Mouse (Mus musculus) lung, postnatal 0 days (tissue): ENCODE data around the gene Col4a1. TPM values are rescaled to one million over a fixed set of nuclear protein-coding genes. Genes with fewer than 3 reads are reported as not detected.
A peak's percentile ranks its signal among the peaks of the same experiment; 100 is the strongest.

ENCODE experiments used
- ATAC-seq: fragments of 200-750 bp; cut with Nextera tagmentation; 2 replicates; pipeline ENCODE4 v1.8.0; 2017; ENCODE audit warnings: moderate library complexity
- DNase-seq: peaks from one replicate; pipeline ENCODE4 v3.0.0-alpha.2; 2016; ENCODE audit warnings: low spot score
- H3K27ac ChIP-seq: fragments of 300-500 bp; sonication (generic); 2 replicates; pipeline ENCODE4 v1.5.1; 2014; ENCODE audit warnings: antibody characterized with exemption, mild to moderate bottlenecking, low read length, mixed read lengths
- H3K27me3 ChIP-seq: fragments of 300-500 bp; sonication (generic); replicated peaks from 2 replicates; pipeline ENCODE4 v1.6.1; 2014; ENCODE audit warnings: low read length, mixed read lengths; ENCODE audit not compliant: insufficient read depth
- H3K36me3 ChIP-seq: fragments of 300-500 bp; sonication (generic); 2 replicates; pipeline ENCODE4 v1.6.1; 2014; ENCODE audit warnings: low read length, mixed read lengths; ENCODE audit not compliant: insufficient read depth
- H3K4me1 ChIP-seq: fragments of 300-500 bp; sonication (generic); 2 replicates; pipeline ENCODE4 v1.6.1; 2014; ENCODE audit warnings: antibody characterized with exemption, low read depth, low read length, mixed read lengths; ENCODE audit not compliant: insufficient read depth
- H3K4me2 ChIP-seq: fragments of 300-500 bp; sonication (generic); replicated peaks from 2 replicates; pipeline ENCODE4 v1.6.1; 2014; ENCODE audit warnings: low read depth, mild to moderate bottlenecking, low read length, moderate library complexity, mixed read lengths
- H3K4me3 ChIP-seq: fragments of 300-500 bp; sonication (generic); 2 replicates; pipeline ENCODE4 v1.5.1; 2014; ENCODE audit warnings: low read depth, low read length
- H3K9ac ChIP-seq: fragments of 300-500 bp; sonication (generic); replicated peaks from 2 replicates; pipeline ENCODE4 v1.6.1; 2014; ENCODE audit warnings: low read depth, mild to moderate bottlenecking
- H3K9me3 ChIP-seq: fragments of 300-500 bp; sonication (generic); 2 replicates; pipeline ENCODE4 v1.6.1; 2016; ENCODE audit warnings: low read length, mixed read lengths
- CTCF ChIP-seq: IDR thresholded peaks from 2 replicates; pipeline ENCODE4 v1.5.1; 2016; ENCODE audit warnings: antibody characterized with exemption, mild to moderate bottlenecking
- EP300 ChIP-seq: IDR thresholded peaks from 2 replicates; pipeline ENCODE4 v1.6.1; 2016; ENCODE audit warnings: antibody characterized with exemption, mild to moderate bottlenecking, control low read depth
- WGBS: fragments of 180-500 bp; shearing (Covaris S2); extraction: QIAGEN DNeasy Blood & Tissue Kit; methylation state at CpG from one replicate; pipeline ENCODE4 v1.1.7; 2014; 5-methylcytosine and 5-hydroxymethylcytosine counted together
- polyA plus RNA-seq: library from polyadenylated mRNA; unstranded; fragments of >200 nt; fragmentation: Nextera tagmentation; extraction: Ambion mirVana; gene quantifications from 2 replicates; pipeline ENCODE4 v1.2.1, GENCODE M21; 2015

Gene Col4a1
- polyA plus RNA-seq, 1 experiment from 2014 or later, result 376 TPM

GRCm38 (mm10) chr8:11309226-11309625 is 3.4 kb downstream of the Col4a1 start:
- no peak for ATAC-seq
- Histone ChIP-seq H3K27me3 (no peaks in the 10 kb centered on the region), H3K27ac (peak overlapping the region; percentile 97), H3K9me3 (no peaks in the 10 kb centered on the region), H3K4me2 (peak overlapping the region; percentile 87), H3K36me3 (no peaks in the 10 kb centered on the region), H3K4me1 (peaks cover 20% of the 10 kb centered on the region; the same call in 1 of the 2 replicates), H3K4me3 (0 out of 2 replicates have a peak overlapping the region, but pooled peaks have one; percentile 90), H3K9ac (no peak overlapping the region)
- DNase-seq, result no peak
- TF ChIP-seq EP300, result no peak
- TF ChIP-seq CTCF, result no peak
- 27% methylated on average over 5 of the region's 5 CpGs for WGBS

GRCm38 (mm10) chr8:11308570-11308998 is 4.0 kb downstream of the Col4a1 start:
- Histone ChIP-seq H3K9ac (no peak overlapping the region), H3K9me3 (no peaks in the 10 kb centered on the region), H3K4me3 (no peak overlapping the region), H3K4me1 (peaks cover 20% of the 10 kb centered on the region; the same call in 1 of the 2 replicates), H3K4me2 (no peak overlapping the region), H3K27ac (peak overlapping the region; percentile 97; the same call in 1 of the 2 replicates), H3K36me3 (no peaks in the 10 kb centered on the region), H3K27me3 (no peaks in the 10 kb centered on the region)
- 46% methylated on average over 7 of the region's 7 CpGs for WGBS
- TF ChIP-seq CTCF (no peak), EP300 (no peak)
- peak; percentile 27 for ATAC-seq
- peak; percentile 63 for DNase-seq

GRCm38 (mm10) chr8:11307451-11307850 is 5.2 kb downstream of the Col4a1 start:
- Histone ChIP-seq H3K9ac (no peak overlapping the region), H3K27ac (0 out of 2 replicates have a peak overlapping the region, but pooled peaks have one; percentile 3), H3K36me3 (no peaks in the 10 kb centered on the region), H3K4me3 (no peak overlapping the region), H3K9me3 (no peaks in the 10 kb centered on the region), H3K4me2 (no peak overlapping the region), H3K4me1 (peaks cover 20% of the 10 kb centered on the region; the same call in 1 of the 2 replicates), H3K27me3 (no peaks in the 10 kb centered on the region)
- TF ChIP-seq CTCF (no peak), EP300 (no peak)
- ATAC-seq (no peak), DNase-seq (no peak)
- 70% methylated on average over 7 of the region's 7 CpGs for WGBS

GRCm38 (mm10) chr8:11305539-11305938 is 7.1 kb downstream of the Col4a1 start:
- H3K36me3 ChIP-seq, result no peaks in the 10 kb centered on the region
- no peak overlapping the region for H3K4me2 ChIP-seq
- H3K4me3 ChIP-seq, result no peak overlapping the region
- no peak overlapping the region for H3K9ac ChIP-seq
- no peak for DNase-seq
- no peak overlapping the region for H3K27ac ChIP-seq
- 60% methylated on average over 1 of the region's 1 CpGs for WGBS
- H3K27me3 ChIP-seq, result no peaks in the 10 kb centered on the region
- no peak for ATAC-seq
- no peaks in the 10 kb centered on the region for H3K9me3 ChIP-seq
- peaks cover 18% of the 10 kb centered on the region; the same call in 1 of the 2 replicates for H3K4me1 ChIP-seq
- TF ChIP-seq CTCF (no peak), EP300 (no peak)

- ATAC-seq, result no peak
- H3K9me3 ChIP-seq, result no peaks in the 10 kb centered on the region
- no peak overlapping the region for H3K27ac ChIP-seq
- H3K27me3 ChIP-seq, result no peaks in the 10 kb centered on the region
- H3K9ac ChIP-seq, result no peak overlapping the region
- DNase-seq, result no peak
- H3K4me2 ChIP-seq, result no peak overlapping the region
- no peak overlapping the region for H3K4me3 ChIP-seq
- TF ChIP-seq EP300, result no peak
- no peak for TF ChIP-seq CTCF
- no peaks in the 10 kb centered on the region for H3K36me3 ChIP-seq
- H3K4me1 ChIP-seq, result peaks cover 11% of the 10 kb centered on the region; the same call in 1 of the 2 replicates
- 77% methylated on average over 6 of the region's 6 CpGs for WGBS
Measured at GRCm38 (mm10) chr8:11304027-11304601, 8.5 kb downstream of the Col4a1 start.

GRCm38 (mm10) chr8:11300436-11300835 is 12.2 kb downstream of the Col4a1 start:
- DNase-seq, result peak; percentile 60
- no peak overlapping the region for H3K9ac ChIP-seq
- TF ChIP-seq EP300 (no peak), CTCF (peak; percentile 9; the same call in 1 of the 2 replicates)
- no peak overlapping the region for H3K4me3 ChIP-seq
- 48% methylated on average over 8 of the region's 8 CpGs for WGBS
- no peak overlapping the region for H3K4me2 ChIP-seq
- peaks cover 28% of the 10 kb centered on the region; the same call in 1 of the 2 replicates for H3K4me1 ChIP-seq
- H3K27me3 ChIP-seq, result no peaks in the 10 kb centered on the region
- no peaks in the 10 kb centered on the region for H3K9me3 ChIP-seq
- peak; percentile 48 for ATAC-seq
- H3K27ac ChIP-seq, result 0 out of 2 replicates have a peak overlapping the region, but pooled peaks have one; percentile 12
- no peaks in the 10 kb centered on the region for H3K36me3 ChIP-seq
